Mouse (Mus musculus) cerebellum, adult 18-20 months (tissue): ENCODE results near the gene Sap30l.
A peak's percentile ranks its signal among the peaks of the same experiment; 100 is the strongest.

Source experiments
- DNase-seq, 2 experiments: peaks; one replicate each; pipeline ENCODE4 v3.0.0; 2021

Sap30l gene

GRCm38 (mm10) chr11:57800971-57801765, at the start of gene Sap30l:
Gene Sap30l (plus strand): TSS chr11:57801637.
- peak; percentile 98 to 99 for DNase-seq

GRCm38 (mm10) chr11:57753538-57754203, 47.8 kb upstream of the Sap30l start:
- DNase-seq: no peak

- no peak for DNase-seq
Measured at GRCm38 (mm10) chr11:57758621-57759020, 42.8 kb upstream of the Sap30l start.

- DNase-seq: no peak
Measured at GRCm38 (mm10) chr11:57760509-57761058, 40.9 kb upstream of the Sap30l start.

GRCm38 (mm10) chr11:57761347-57761746, 40.1 kb upstream of the Sap30l start:
- DNase-seq: no peak

- no peak for DNase-seq
Measured at GRCm38 (mm10) chr11:57764124-57764523, 37.3 kb upstream of the Sap30l start.

- no peak for DNase-seq
Measured at GRCm38 (mm10) chr11:57766617-57767016, 34.8 kb upstream of the Sap30l start.

GRCm38 (mm10) chr11:57767171-57767570, 34.3 kb upstream of the Sap30l start:
- DNase-seq: no peak

- DNase-seq: no peak
Measured at GRCm38 (mm10) chr11:57770776-57771175, 30.7 kb upstream of the Sap30l start.

- DNase-seq: peak; percentile 14 to 15
Measured at GRCm38 (mm10) chr11:57771676-57772075, 29.8 kb upstream of the Sap30l start.

- DNase-seq: no peak
Measured at GRCm38 (mm10) chr11:57773479-57773878, 28.0 kb upstream of the Sap30l start.

- no peak for DNase-seq
Measured at GRCm38 (mm10) chr11:57773936-57774335, 27.5 kb upstream of the Sap30l start.

- DNase-seq: no peak
Measured at GRCm38 (mm10) chr11:57775868-57776267, 25.6 kb upstream of the Sap30l start.

GRCm38 (mm10) chr11:57776546-57776945, 24.9 kb upstream of the Sap30l start:
- no peak for DNase-seq

GRCm38 (mm10) chr11:57778349-57778748, 23.1 kb upstream of the Sap30l start:
- peak; percentile 51 to 60 for DNase-seq

GRCm38 (mm10) chr11:57779824-57780223, 21.6 kb upstream of the Sap30l start:
- no peak for DNase-seq

- peak; percentile 69 for DNase-seq
Measured at GRCm38 (mm10) chr11:57786616-57787418, 14.6 kb upstream of the Sap30l start.

- DNase-seq: peak; percentile 44 to 64
Measured at GRCm38 (mm10) chr11:57787913-57788312, 13.5 kb upstream of the Sap30l start.

GRCm38 (mm10) chr11:57790866-57791535, 10.4 kb upstream of the Sap30l start:
- no peak for DNase-seq

- no peak for DNase-seq
Measured at GRCm38 (mm10) chr11:57795086-57795485, 6.4 kb upstream of the Sap30l start.

- DNase-seq: no peak
Measured at GRCm38 (mm10) chr11:57797828-57798227, 3.6 kb upstream of the Sap30l start.

- no peak for DNase-seq
Measured at GRCm38 (mm10) chr11:57799456-57799855, 2.0 kb upstream of the Sap30l start.
